Mouse (Mus musculus) heart, embryonic 15.5 days (tissue): ENCODE data around the gene Trir. TPM values are rescaled to one million over a fixed set of nuclear protein-coding genes. Genes with fewer than 3 reads are reported as not detected.

ENCODE experiments used
- ATAC-seq: fragments of 200-750 bp; cut with Nextera tagmentation; replicated peaks from 2 replicates; pipeline ENCODE4 v1.8.0; 2017; ENCODE audit warnings: low read depth, moderate TSS enrichment; ENCODE audit not compliant: insufficient number of reproducible peaks, insufficient read depth, low FRiP score
- H3K27ac ChIP-seq: fragments of 300-500 bp; sonication (generic); 2 replicates; pipeline ENCODE4 v1.5.1; 2015; ENCODE audit warnings: mild to moderate bottlenecking, inconsistent platforms
- H3K27me3 ChIP-seq: fragments of 300-500 bp; sonication (generic); 2 replicates; pipeline ENCODE4 v1.6.1; 2015; ENCODE audit warnings: inconsistent platforms
- H3K36me3 ChIP-seq: fragments of 300-500 bp; sonication (generic); 2 replicates; pipeline ENCODE4 v1.6.1; 2015; ENCODE audit warnings: mild to moderate bottlenecking, inconsistent platforms
- H3K4me1 ChIP-seq: fragments of 300-500 bp; sonication (generic); replicated peaks from 2 replicates; pipeline ENCODE4 v1.6.1; 2015; ENCODE audit warnings: inconsistent platforms
- H3K4me2 ChIP-seq: fragments of 300-500 bp; sonication (generic); 2 replicates; pipeline ENCODE4 v1.6.1; 2015; ENCODE audit warnings: inconsistent platforms, mild to moderate bottlenecking, moderate library complexity
- H3K4me3 ChIP-seq: fragments of 300-500 bp; sonication (generic); 2 replicates; pipeline ENCODE4 v1.5.1; 2015; ENCODE audit warnings: mild to moderate bottlenecking, inconsistent platforms
- H3K9ac ChIP-seq: fragments of 300-500 bp; sonication (generic); 2 replicates; pipeline ENCODE4 v1.6.1; 2015; ENCODE audit warnings: mild to moderate bottlenecking, inconsistent platforms
- H3K9me3 ChIP-seq: fragments of 300-500 bp; sonication (generic); replicated peaks from 2 replicates; pipeline ENCODE4 v1.6.1; 2016; ENCODE audit warnings: inconsistent platforms
- WGBS: fragments of 180-500 bp; shearing (Covaris S2); methylation state at CpG from one replicate; pipeline ENCODE4 v1.1.7; 2015; ENCODE audit warnings: mixed read lengths; 5-methylcytosine and 5-hydroxymethylcytosine counted together
- microRNA-seq: library from miRNA; unstranded; fragments of <30 nt; microRNA quantifications from one replicate; pipeline ENCODE4, GENCODE M21; 2016
- polyA plus RNA-seq: library from polyadenylated mRNA; unstranded; fragments of >200 nt; fragmentation: Nextera tagmentation; extraction: Ambion mirVana; gene quantifications from 2 replicates; pipeline ENCODE4 v1.2.1, GENCODE M21; 2015

The Trir gene
- polyA plus RNA-seq, 1 experiment from 2014 or later: 68.4 TPM

DNA sequence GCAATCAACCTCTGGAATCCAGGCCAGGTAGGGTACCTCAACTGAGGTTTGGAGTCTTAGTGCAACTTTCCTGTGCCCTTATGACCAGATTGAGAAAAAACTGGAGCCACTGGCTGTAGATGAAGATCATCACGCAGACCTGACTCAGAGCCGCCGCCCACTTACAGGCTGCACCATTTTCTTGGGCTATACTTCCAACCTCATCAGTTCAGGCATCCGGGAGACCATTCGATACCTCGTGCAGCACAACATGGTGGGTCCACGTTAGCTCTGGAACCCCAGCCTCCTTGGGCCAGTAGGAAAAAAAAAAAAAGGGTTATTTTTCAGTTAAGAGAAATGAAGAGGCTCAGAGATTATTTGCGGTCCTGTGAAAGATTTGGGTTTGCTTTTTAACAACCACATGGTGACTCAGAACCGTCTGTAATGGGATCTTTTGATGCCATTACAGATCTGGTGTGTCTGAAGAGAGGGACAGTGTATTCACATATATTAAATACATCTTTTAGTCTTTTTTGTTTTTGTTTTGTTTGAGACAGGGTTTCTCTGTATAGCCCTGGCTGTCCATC lies 45.8 kb downstream of the Trir start:
- H3K4me1 ChIP-seq: peaks cover 13% of the 10 kb centered on the region
- peaks cover 31% of the 10 kb centered on the region for H3K36me3 ChIP-seq
- peak overlapping the region; percentile 82 for H3K4me2 ChIP-seq
- H3K27ac ChIP-seq: peak overlapping the region; percentile 94
- peak overlapping the region; percentile 81 for H3K9ac ChIP-seq
- ATAC-seq: no peak
- 32% methylated on average over 9 of the region's 9 CpGs for WGBS
- no peaks in the 10 kb centered on the region for H3K9me3 ChIP-seq
- no peaks in the 10 kb centered on the region for H3K27me3 ChIP-seq
- H3K4me3 ChIP-seq: peak overlapping the region; percentile 83

DNA sequence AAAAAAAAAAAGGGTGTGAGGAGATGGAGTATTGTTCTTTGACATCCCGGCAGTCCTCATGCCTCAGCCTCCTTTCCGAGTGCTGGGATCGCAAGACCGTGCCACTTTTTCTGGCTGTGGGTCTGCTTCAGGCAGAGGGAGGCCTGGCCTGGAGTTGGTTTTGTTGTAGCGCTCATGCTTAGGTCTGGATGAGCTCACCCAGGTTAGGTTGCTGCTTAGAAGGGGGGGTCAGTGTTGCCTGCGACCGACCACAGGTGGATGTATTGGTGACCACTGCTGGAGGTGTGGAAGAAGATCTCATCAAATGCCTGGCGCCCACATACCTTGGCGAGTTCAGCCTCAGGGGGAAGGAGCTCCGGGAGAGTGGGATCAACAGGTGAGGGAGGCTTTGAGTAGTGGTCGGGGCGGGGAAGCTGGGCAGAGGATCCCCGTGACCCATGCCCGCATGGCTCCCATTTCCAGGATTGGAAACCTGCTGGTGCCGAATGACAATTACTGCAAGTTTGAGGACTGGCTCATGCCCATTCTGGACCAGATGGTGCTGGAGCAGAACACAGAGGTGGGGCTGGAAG lies 46.5 kb downstream of the Trir start:
- Histone ChIP-seq H3K27ac (no peak overlapping the region), H3K36me3 (peaks cover 31% of the 10 kb centered on the region), H3K9me3 (no peaks in the 10 kb centered on the region), H3K4me3 (no peak overlapping the region), H3K27me3 (no peaks in the 10 kb centered on the region), H3K9ac (no peak overlapping the region), H3K4me1 (peaks cover 13% of the 10 kb centered on the region), H3K4me2 (no peak overlapping the region)
- no peak for ATAC-seq
- WGBS: 84% methylated on average over 15 of the region's 15 CpGs

DNA sequence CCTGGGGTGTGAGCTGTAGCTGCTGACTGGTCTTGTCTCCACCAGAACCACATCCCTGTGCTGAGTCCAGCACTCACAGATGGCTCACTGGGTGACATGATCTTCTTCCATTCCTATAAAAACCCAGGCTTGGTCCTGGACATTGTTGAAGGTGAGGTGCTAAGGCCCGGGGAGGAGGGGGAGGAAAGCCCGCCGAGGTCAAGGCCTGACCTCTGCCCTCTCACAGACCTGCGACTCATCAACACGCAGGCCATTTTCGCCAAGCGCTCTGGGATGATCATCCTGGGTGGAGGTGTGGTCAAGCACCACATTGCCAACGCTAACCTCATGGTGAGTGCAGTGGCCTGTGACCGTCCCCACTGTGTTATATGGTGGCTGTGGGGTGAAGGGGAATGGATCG lies 47.5 kb downstream of the Trir start:
- Histone ChIP-seq H3K4me3 (no peak overlapping the region), H3K36me3 (peaks cover 36% of the 10 kb centered on the region), H3K9ac (no peak overlapping the region), H3K27me3 (no peaks in the 10 kb centered on the region), H3K27ac (no peak overlapping the region), H3K4me2 (no peak overlapping the region), H3K4me1 (peaks cover 16% of the 10 kb centered on the region), H3K9me3 (no peaks in the 10 kb centered on the region)
- 83% methylated on average over 10 of the region's 10 CpGs for WGBS
- no peak for ATAC-seq

DNA sequence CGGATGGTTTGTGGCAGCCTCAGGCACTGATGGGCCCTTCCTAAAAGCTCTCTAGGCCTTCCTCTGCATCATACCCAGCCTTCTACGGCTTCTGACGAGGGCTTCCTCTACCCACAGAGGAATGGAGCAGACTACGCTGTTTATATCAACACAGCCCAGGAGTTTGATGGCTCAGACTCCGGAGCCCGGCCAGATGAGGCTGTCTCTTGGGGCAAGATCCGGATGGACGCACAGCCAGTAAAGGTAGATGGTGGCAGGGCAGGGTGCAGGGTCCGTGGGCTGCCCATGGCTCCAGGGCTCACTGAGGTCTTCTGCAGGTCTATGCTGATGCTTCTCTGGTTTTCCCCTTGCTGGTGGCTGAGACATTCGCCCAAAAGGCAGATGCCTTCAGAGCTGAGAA lies 48.0 kb downstream of the Trir start:
- Histone ChIP-seq H3K9me3 (no peaks in the 10 kb centered on the region), H3K36me3 (peaks cover 36% of the 10 kb centered on the region), H3K27me3 (no peaks in the 10 kb centered on the region), H3K4me1 (peaks cover 20% of the 10 kb centered on the region), H3K9ac (no peak overlapping the region), H3K27ac (no peak overlapping the region), H3K4me2 (no peak overlapping the region), H3K4me3 (no peak overlapping the region)
- 89% methylated on average over 10 of the region's 10 CpGs for WGBS
- no peak for ATAC-seq

DNA sequence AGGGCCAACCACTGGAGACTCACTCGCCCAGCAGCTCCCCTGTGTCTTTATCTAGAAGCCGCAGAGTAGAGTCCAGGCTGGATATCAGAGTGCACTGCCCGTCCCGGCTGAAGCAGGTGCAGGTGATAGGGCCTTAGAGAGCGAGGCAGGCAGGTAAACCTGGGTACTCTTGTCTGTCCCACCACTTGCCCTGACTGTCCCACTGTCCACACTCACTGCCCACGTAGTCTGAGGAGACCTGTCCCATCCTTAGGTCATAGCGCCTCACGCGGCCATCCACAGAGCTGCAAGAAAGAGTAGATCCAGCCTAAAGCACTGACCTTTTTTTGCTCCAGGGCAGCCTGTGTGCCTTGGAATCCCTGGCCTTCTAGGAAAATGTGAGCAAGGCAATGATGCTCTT lies 49.4 kb downstream of the Trir start:
- no peak for ATAC-seq
- Histone ChIP-seq H3K27me3 (no peaks in the 10 kb centered on the region), H3K36me3 (peaks cover 36% of the 10 kb centered on the region), H3K9me3 (no peaks in the 10 kb centered on the region), H3K4me1 (peaks cover 25% of the 10 kb centered on the region), H3K27ac (no peak overlapping the region), H3K4me3 (no peak overlapping the region), H3K9ac (no peak overlapping the region), H3K4me2 (no peak overlapping the region)
- WGBS: 66% methylated on average over 9 of the region's 9 CpGs

DNA sequence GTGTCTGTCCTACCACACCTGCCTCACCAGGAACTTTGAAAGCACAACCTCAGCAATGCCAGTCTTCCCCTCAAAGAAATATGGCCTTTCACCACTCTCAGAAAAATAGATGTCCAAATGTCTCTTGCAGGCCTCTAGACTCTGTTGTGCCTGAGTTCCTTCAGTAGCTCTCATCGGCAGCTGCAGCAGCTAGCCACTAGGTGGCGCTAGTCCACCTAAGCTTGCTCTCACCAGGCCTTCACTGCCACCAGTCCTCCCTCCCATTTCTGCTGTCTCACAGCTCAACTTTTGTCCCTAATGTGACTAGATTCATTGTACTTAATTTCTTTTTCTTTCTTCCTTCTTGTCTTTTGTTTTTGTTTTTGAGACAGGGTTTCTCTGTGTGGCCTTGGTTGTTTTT lies 50.4 kb downstream of the Trir start:
- no peak overlapping the region for H3K4me3 ChIP-seq
- peaks cover 32% of the 10 kb centered on the region for H3K4me1 ChIP-seq
- H3K4me2 ChIP-seq: no peak overlapping the region
- H3K27me3 ChIP-seq: no peaks in the 10 kb centered on the region
- H3K27ac ChIP-seq: no peak overlapping the region
- 0% methylated on average over 2 of the region's 2 CpGs for WGBS
- no peaks in the 10 kb centered on the region for H3K9me3 ChIP-seq
- H3K36me3 ChIP-seq: peaks cover 36% of the 10 kb centered on the region
- ATAC-seq: no peak
- H3K9ac ChIP-seq: no peak overlapping the region

Small RNA genes lying within 50 kb of the gene (microRNA-seq; reads per million reads assigned to microRNA genes)
- gene Mir7070: not detected

Other genes starting within 250 kb of the Trir start
- gene Nfix, start 226.5 kb upstream of the Trir start, polyA plus RNA-seq: 15.0 and 20.8 TPM in 2 replicates
- gene Dand5, start 204.0 kb upstream of the Trir start, polyA plus RNA-seq: 5.8 and 6.4 TPM in 2 replicates
- gene Gadd45gip1, start 195.3 kb upstream of the Trir start, polyA plus RNA-seq: 45.3 and 46.5 TPM in 2 replicates
- gene Rad23a, start 186.2 kb upstream of the Trir start, polyA plus RNA-seq: 107 and 123 TPM in 2 replicates
- gene Calr, start 179.9 kb upstream of the Trir start, polyA plus RNA-seq: 525 and 658 TPM in 2 replicates
- 44.5 and 62.5 TPM in 2 replicates for gene Farsa, start 169.8 kb upstream of the Trir start, polyA plus RNA-seq
- gene Syce2, start 154.7 kb upstream of the Trir start, polyA plus RNA-seq: 23.0 and 32.6 TPM in 2 replicates
- 36.4 and 40.1 TPM in 2 replicates for gene Gcdh, start 132.9 kb upstream of the Trir start, polyA plus RNA-seq
- 1.1 and 4.9 TPM in 2 replicates for gene Klf1, start 124.9 kb upstream of the Trir start, polyA plus RNA-seq
- 4.3 and 7.3 TPM in 2 replicates for gene Dnase2a, start 118.3 kb upstream of the Trir start, polyA plus RNA-seq
- gene Mast1, start 89.5 kb upstream of the Trir start, polyA plus RNA-seq: 0.09 and 0.41 TPM in 2 replicates
- 0.26 TPM in 1 of 2 replicates, not detected in the other for gene Rtbdn, start 79.8 kb upstream of the Trir start, polyA plus RNA-seq
- not detected in 2 replicates for gene Gm49661, start 57.4 kb upstream of the Trir start, polyA plus RNA-seq
- gene Prdx2, start 57.2 kb upstream of the Trir start, polyA plus RNA-seq: 596 and 644 TPM in 2 replicates
- gene Rnaseh2a, start 57.1 kb upstream of the Trir start, polyA plus RNA-seq: 62.9 and 83.7 TPM in 2 replicates
- 11.0 and 16.6 TPM in 2 replicates for gene Junb, start 48.1 kb upstream of the Trir start, polyA plus RNA-seq
- 5.3 and 8.8 TPM in 2 replicates for gene Hook2, start 36.2 kb upstream of the Trir start, polyA plus RNA-seq
- not detected in 2 replicates for gene Best2, start 12.3 kb upstream of the Trir start, polyA plus RNA-seq
- gene Asna1, start 1.5 kb upstream of the Trir start, polyA plus RNA-seq: 97.7 and 106 TPM in 2 replicates
- gene Tnpo2, start 10.1 kb downstream of the Trir start, polyA plus RNA-seq: 17.7 and 22.8 TPM in 2 replicates
- gene Fbxw9, start 33.2 kb downstream of the Trir start, polyA plus RNA-seq: 15.4 and 22.2 TPM in 2 replicates
- gene Gm5741, start 41.2 kb downstream of the Trir start, polyA plus RNA-seq: not detected in 2 replicates
- 46.1 and 52.8 TPM in 2 replicates for gene Dhps, start 44.9 kb downstream of the Trir start, polyA plus RNA-seq
- gene Wdr83os, start 53.9 kb downstream of the Trir start, polyA plus RNA-seq: 106 and 110 TPM in 2 replicates
- 33.1 and 40.8 TPM in 2 replicates for gene Wdr83, start 54.5 kb downstream of the Trir start, polyA plus RNA-seq
- 30.6 and 41.2 TPM in 2 replicates for gene Man2b1, start 56.4 kb downstream of the Trir start, polyA plus RNA-seq
- gene Zfp791, start 96.3 kb downstream of the Trir start, polyA plus RNA-seq: 0.81 and 1.5 TPM in 2 replicates
- not detected in 2 replicates for gene Cks1brt, start 125.1 kb downstream of the Trir start, polyA plus RNA-seq
- gene Olfr371, start 199.2 kb downstream of the Trir start, polyA plus RNA-seq: not detected in 2 replicates